ENCODE assay signal across 8 mouse cellular contexts in genomic region chr9:7765236-7765635, GRCm38 (mm10). TPM values are rescaled to one million over a fixed set of nuclear protein-coding genes. Genes with fewer than 3 reads are reported as not detected.
DNase-seq lines count a peak whose midpoint lies in the region; ATAC-seq and TF ChIP-seq lines count a peak whose summit lies in the region.
"Had no signal": no experiment of that assay in that cellular context is flagged by ENCODE, and none has a peak within 500 bp of the region (broad histone marks: within the 10 kb centered on the region; RNA-seq: fewer than 3 reads in every experiment).

No protein-coding gene starts in this region.

- peak; percentile 51 for DNase-seq in lung, postnatal 0 days (ENCODE audit: low spot score)
- DNase-seq in lung, postnatal 4 days, result no peak
- no peak for DNase-seq in adrenal gland, postnatal 14 days
- no peak for DNase-seq in gastrocnemius, postnatal 14 days
- DNase-seq: thymus, postnatal 4 days had no signal

- peaks cover 6% of the 10 kb centered on the region; the same call in 1 of the 2 replicates for H3K4me1 ChIP-seq in lung, postnatal 0 days (ENCODE audit: insufficient read depth, low read depth, low read length)
- peaks cover 35% of the 10 kb centered on the region for H3K4me1 ChIP-seq in forebrain, embryonic 12.5 days
- H3K4me1 ChIP-seq in limb, embryonic 13.5 days, result peaks cover 22% of the 10 kb centered on the region
- 0 out of 2 replicates have a peak, but pooled peaks cover 3% of the 10 kb centered on the region for H3K4me1 ChIP-seq in stomach, embryonic 15.5 days

- H3K9me3 ChIP-seq in lung, postnatal 0 days (ENCODE audit: low read length), result no peaks in the 10 kb centered on the region
- no peaks in the 10 kb centered on the region for H3K9me3 ChIP-seq in forebrain, embryonic 12.5 days
- no peaks in the 10 kb centered on the region for H3K9me3 ChIP-seq in limb, embryonic 13.5 days
- H3K9me3 ChIP-seq in stomach, embryonic 15.5 days, result no peaks in the 10 kb centered on the region

- 0 out of 2 replicates have a peak, but pooled peaks cover 3% of the 10 kb centered on the region for H3K36me3 ChIP-seq in lung, postnatal 0 days (ENCODE audit: insufficient read depth, low read length)
- H3K36me3 ChIP-seq in forebrain, embryonic 12.5 days (replicated peaks), result peaks cover 9% of the 10 kb centered on the region
- H3K36me3 ChIP-seq in limb, embryonic 13.5 days, result peaks cover 19% of the 10 kb centered on the region
- peaks cover 9% of the 10 kb centered on the region; the same call in 1 of the 2 replicates for H3K36me3 ChIP-seq in stomach, embryonic 15.5 days

- H3K9ac ChIP-seq in lung, postnatal 0 days (replicated peaks; ENCODE audit: low read depth), result no peak overlapping the region
- H3K9ac ChIP-seq in forebrain, embryonic 12.5 days, result no peak overlapping the region
- H3K9ac ChIP-seq in limb, embryonic 13.5 days, result no peak overlapping the region
- no peak overlapping the region for H3K9ac ChIP-seq in stomach, embryonic 15.5 days

- H3K27me3 ChIP-seq in lung, postnatal 0 days (replicated peaks; ENCODE audit: insufficient read depth, low read length), result no peaks in the 10 kb centered on the region
- H3K27me3 ChIP-seq in forebrain, embryonic 12.5 days, result peaks cover 19% of the 10 kb centered on the region
- peaks cover 9% of the 10 kb centered on the region; the same call in 1 of the 2 replicates for H3K27me3 ChIP-seq in limb, embryonic 13.5 days
- H3K27me3 ChIP-seq in stomach, embryonic 15.5 days (replicated peaks), result no peaks in the 10 kb centered on the region

- TF ChIP-seq CTCF in lung, postnatal 0 days (IDR thresholded peaks at IDR 0.05), result no peak

- no peak for ATAC-seq in lung, postnatal 0 days
- no peak for ATAC-seq in forebrain, embryonic 12.5 days (ENCODE audit: low FRiP score)
- ATAC-seq in limb, embryonic 13.5 days (ENCODE audit: low FRiP score, low read depth), result no peak
- ATAC-seq in stomach, embryonic 15.5 days (ENCODE audit: insufficient read depth, low FRiP score, low read depth), result no peak

- peak overlapping the region; percentile 6; the same call in 1 of the 2 replicates for H3K27ac ChIP-seq in lung, postnatal 0 days (ENCODE audit: low read length)
- H3K27ac ChIP-seq in forebrain, embryonic 12.5 days, result no peak overlapping the region
- H3K27ac ChIP-seq in limb, embryonic 13.5 days, result no peak overlapping the region
- H3K27ac ChIP-seq in stomach, embryonic 15.5 days, result peak overlapping the region; percentile 85; the same call in 1 of the 2 replicates

- intact Hi-C loops in gastrocnemius, postnatal 14 days (cut with DNase I; ENCODE audit: low total_unique reads), result no loop called here

- peak overlapping the region; percentile 68; the same call in 1 of the 2 replicates for H3K4me3 ChIP-seq in lung, postnatal 0 days (ENCODE audit: low read depth, low read length)
- H3K4me3 ChIP-seq in forebrain, embryonic 12.5 days (replicated peaks), result peak overlapping the region; percentile 78
- peak overlapping the region; percentile 70 for H3K4me3 ChIP-seq in limb, embryonic 13.5 days
- peak overlapping the region; percentile 86 for H3K4me3 ChIP-seq in stomach, embryonic 15.5 days (replicated peaks)

- TF ChIP-seq EP300 in lung, postnatal 0 days (IDR thresholded peaks at IDR 0.05), result no peak

- WGBS in lung, postnatal 0 days, result 36% methylated on average over 3 of the region's 3 CpGs
- WGBS in forebrain, embryonic 12.5 days, result 61% methylated on average over 3 of the region's 3 CpGs
- WGBS in limb, embryonic 13.5 days, result 56% methylated on average over 3 of the region's 3 CpGs
- 42% methylated on average over 3 of the region's 3 CpGs for WGBS in stomach, embryonic 15.5 days

- peak overlapping the region; percentile 77 for H3K4me2 ChIP-seq in lung, postnatal 0 days (replicated peaks; ENCODE audit: low read depth, low read length)
- H3K4me2 ChIP-seq in forebrain, embryonic 12.5 days, result peak overlapping the region; percentile 63
- H3K4me2 ChIP-seq in limb, embryonic 13.5 days (replicated peaks), result peak overlapping the region; percentile 76
- peak overlapping the region; percentile 69 for H3K4me2 ChIP-seq in stomach, embryonic 15.5 days

RNA-seq across cellular contexts. Expression of gene Tmem123, which starts 1.4 kb away (rescaled TPM):
- polyA plus RNA-seq in lung, postnatal 0 days (2015; fragmentation: Nextera tagmentation; extraction: Ambion mirVana), result 99.5 and 112 TPM in 2 replicates
- 85.1 and 86.5 TPM in 2 replicates for polyA plus RNA-seq in forebrain, embryonic 12.5 days (2016; fragmentation: Nextera tagmentation; extraction: Ambion mirVana)
- polyA plus RNA-seq in limb, embryonic 13.5 days (2015; fragmentation: Nextera tagmentation; extraction: Ambion mirVana), result 71.7 and 73.1 TPM in 2 replicates
- polyA plus RNA-seq in stomach, embryonic 15.5 days (2015; fragmentation: Nextera tagmentation; extraction: Ambion mirVana), result 114 and 122 TPM in 2 replicates
- 140 and 148 TPM in 2 replicates for total RNA-seq in adrenal gland, postnatal 14 days (2021)
- total RNA-seq in gastrocnemius, postnatal 14 days (2021), result 10 to 100 TPM; 23.1 to 26.7 TPM

Comparison
In these comparisons a context has a peak if more than half of its experiments do, and no peak if none do; other contexts are left out.
1. H3K27ac ChIP-seq: peak in lung, postnatal 0 days (single experiment) and stomach, embryonic 15.5 days (single experiment); none in forebrain, embryonic 12.5 days (single experiment) and limb, embryonic 13.5 days (single experiment).
2. Peak in every context shown above with its lines, with median percentiles within 50 percentile points of each other: H3K4me2 ChIP-seq and H3K4me3 ChIP-seq.